Mouse (Mus musculus) mammary gland, adult 2 months (tissue): Measurements from ENCODE around the gene Bpgm. TPM values are rescaled to one million over a fixed set of nuclear protein-coding genes. Genes with fewer than 3 reads are reported as not detected.

Source experiments
- polyA plus RNA-seq: library from polyadenylated mRNA; depleted of rRNA; stranded (reverse); fragments of >200 nt; gene quantifications from 2 replicates; pipeline ENCODE4 v1.2.3, GENCODE M21; 2012; ENCODE audit warnings: low replicate concordance; rRNA removed

The Bpgm gene
- polyA plus RNA-seq: 3.3 and 16.3 TPM in 2 replicates

GRCm38 (mm10) chr6:34475974-34476794 is at the start of gene Bpgm:
Gene Bpgm, plus strand, starts transcription at chr6:34476207.

Other genes with a start within 250 kb of the Bpgm start
- gene Akr1b3, start 158.7 kb upstream of the Bpgm start, polyA plus RNA-seq: 187 and 393 TPM in 2 replicates
- 8.1 and 16.6 TPM in 2 replicates for gene Akr1b8, start 122.1 kb upstream of the Bpgm start, polyA plus RNA-seq
- 14.5 and 39.1 TPM in 2 replicates for gene Akr1b10, start 92.0 kb upstream of the Bpgm start, polyA plus RNA-seq
- gene Akr1b7, start 63.9 kb upstream of the Bpgm start, polyA plus RNA-seq: not detected in 2 replicates
- gene Cald1, start 122.3 kb downstream of the Bpgm start, polyA plus RNA-seq: 14.2 and 26.0 TPM in 2 replicates